Mouse (Mus musculus) cerebellum, adult 9-11 months (tissue): Measurements from ENCODE around the gene Fcmr.
A peak's percentile ranks its signal among the peaks of the same experiment; 100 is the strongest.

Source experiments
- DNase-seq: peaks from one replicate; pipeline ENCODE4 v3.0.0; 2022

Gene Fcmr

DNA sequence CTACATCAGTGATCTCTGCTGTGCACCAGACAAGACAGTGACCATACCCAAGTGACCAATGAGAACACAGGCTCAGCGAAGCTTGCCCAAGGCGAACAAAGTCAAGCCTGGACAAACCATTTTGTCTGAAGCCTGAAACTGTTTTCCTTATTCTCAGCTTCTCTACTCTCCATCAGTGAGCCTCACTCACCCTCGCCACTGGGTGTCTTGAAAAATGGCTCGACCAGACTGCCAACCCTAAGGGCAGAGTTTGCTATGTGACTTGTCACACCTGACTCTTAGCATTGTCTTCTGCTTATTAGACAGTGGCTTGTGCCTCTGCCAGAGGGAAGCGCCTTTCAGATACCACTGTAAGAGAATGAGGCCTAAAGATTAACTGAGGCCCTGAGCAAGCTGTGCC lies 728 bp upstream of the Fcmr start:
- DNase-seq, result no peak

GRCm38 (mm10) chr1:130872912-130873311 lies 7.4 kb downstream of the Fcmr start:
- DNase-seq, result no peak

- DNase-seq, result peak; percentile 32
These were observed 9.7 kb downstream of the Fcmr start for GRCm38 (mm10) chr1:130875139-130875538.

DNA sequence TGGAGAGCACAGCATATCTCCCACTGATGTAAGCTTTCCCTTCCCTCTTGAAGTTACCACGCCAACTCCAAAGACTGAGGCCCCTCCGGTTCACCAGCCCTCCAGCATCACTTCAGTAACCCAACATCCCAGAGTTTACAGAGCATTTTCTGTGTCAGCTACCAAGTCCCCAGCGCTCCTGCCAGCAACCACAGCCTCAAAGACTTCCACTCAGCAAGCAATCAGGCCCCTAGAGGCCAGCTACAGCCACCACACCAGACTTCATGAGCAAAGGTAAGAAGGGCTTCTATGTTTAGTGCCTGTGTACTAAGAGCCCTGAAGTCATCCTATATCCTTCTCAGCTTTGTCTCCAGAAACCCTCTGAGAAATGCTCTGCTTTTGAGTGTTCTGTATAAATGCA lies 10.4 kb downstream of the Fcmr start:
- no peak for DNase-seq

DNA sequence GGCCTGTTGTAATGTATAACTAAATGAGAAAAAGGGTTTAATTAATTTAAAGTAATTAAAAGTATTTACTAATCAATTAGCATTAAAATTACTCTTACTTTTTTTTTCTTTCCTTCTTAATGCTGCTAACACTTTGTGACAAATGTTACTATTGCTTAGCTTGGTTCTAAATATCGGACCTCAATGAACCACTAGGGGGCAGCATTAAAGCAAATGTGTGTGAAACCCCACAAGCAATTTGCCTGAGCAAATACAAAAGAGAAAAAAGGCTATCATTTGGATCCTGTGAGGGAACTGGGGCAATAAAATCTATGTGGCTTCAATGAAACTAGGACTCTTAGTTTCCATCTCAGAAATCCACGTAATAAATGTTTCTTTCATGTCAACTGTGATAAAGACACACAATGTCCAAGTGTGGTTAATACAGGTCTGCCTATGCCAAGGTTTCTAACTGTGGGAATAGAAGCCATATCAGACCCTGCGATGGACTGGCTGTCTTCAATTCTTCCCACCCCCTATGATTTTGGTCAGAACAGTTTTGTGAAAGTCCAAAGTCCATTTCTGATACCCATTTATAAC lies 11.6 kb downstream of the Fcmr start:
- peak; percentile 31 for DNase-seq

DNA sequence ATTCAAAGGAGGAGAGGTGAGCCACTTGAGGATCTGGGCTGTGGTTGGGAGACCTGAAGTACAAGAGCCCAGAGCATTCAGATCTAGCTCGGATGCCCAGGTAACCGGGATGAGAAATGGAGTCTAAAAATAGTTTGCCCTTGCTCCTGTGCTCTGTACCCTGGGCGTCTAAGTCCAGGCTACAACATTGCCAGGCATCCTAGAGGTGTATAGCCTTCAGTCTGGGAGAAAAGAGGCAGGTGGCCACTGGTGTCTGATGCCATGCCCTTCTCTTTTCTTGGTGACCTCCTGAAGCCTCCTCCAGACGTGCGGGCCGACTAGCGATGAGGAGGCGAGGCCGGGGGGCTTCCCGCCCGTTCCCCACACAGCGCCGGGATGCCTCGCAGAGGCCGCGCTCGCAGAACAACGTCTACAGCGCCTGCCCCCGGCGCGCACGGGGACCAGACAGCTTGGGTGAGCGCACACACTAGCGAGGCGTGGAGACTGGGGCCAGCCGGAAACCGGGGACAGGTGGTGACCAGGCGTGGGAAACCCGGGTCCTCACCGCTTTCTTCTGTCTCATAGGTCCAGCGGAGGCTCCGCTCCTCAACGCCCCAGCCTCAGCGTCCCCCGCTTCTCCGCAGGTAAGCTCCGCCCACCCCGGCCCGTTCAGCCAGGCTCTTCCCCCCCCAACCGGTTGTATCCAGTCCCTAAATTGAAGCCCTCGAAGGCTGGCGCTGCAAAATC lies 12.6 kb downstream of the Fcmr start:
- DNase-seq, result no peak

GRCm38 (mm10) chr1:130879927-130880326 lies 14.5 kb downstream of the Fcmr start:
- no peak for DNase-seq

GRCm38 (mm10) chr1:130883146-130883545 lies 17.7 kb downstream of the Fcmr start:
- no peak for DNase-seq

GRCm38 (mm10) chr1:130887354-130887753 lies 21.9 kb downstream of the Fcmr start, which contains the start of gene Il24:
TSS of gene Il24 (minus strand) at chr1:130887454.
- no peak for DNase-seq

DNA sequence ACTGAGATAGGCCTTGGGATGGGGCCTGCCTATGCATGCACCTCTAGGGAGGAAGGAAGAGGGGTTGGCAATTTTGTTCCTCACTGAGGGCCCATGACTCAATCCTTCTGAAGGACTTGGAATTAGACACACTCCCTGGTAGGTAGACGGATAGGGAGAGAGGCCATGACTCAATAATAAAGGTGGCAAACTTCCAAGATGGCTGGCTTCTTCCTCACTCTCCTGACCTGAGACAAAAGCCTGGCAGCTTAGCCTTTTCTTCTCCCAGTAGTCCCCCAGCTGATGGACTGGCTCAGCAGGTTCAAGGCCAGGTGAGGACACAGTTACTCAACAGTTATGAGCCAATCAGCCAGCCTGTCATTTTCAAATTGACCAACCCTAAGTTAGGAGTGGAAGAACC lies 27.0 kb downstream of the Fcmr start:
- no peak for DNase-seq

GRCm38 (mm10) chr1:130893329-130894040 lies 28.0 kb downstream of the Fcmr start:
- no peak for DNase-seq

GRCm38 (mm10) chr1:130894468-130894867 lies 29.0 kb downstream of the Fcmr start:
- no peak for DNase-seq

DNA sequence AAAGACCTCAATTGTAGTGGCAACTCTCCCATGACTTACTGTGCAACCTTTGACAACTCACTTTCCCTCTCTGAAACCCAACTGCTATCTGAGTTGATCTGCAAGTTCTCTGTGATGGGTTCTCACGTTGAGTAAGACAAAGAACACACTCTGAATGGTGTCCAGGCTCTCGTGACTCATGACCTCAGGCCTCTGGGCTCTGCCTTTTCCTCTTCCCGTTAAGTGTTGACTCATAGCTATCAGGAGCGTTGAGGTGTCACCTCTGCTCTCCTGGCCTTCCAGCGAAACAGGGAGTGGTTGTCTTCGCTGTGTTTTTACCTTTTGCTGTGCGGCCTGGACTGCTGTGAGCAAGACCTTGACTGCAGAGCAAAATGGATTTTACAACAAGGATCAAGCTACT lies 37.0 kb downstream of the Fcmr start:
- no peak for DNase-seq

DNA sequence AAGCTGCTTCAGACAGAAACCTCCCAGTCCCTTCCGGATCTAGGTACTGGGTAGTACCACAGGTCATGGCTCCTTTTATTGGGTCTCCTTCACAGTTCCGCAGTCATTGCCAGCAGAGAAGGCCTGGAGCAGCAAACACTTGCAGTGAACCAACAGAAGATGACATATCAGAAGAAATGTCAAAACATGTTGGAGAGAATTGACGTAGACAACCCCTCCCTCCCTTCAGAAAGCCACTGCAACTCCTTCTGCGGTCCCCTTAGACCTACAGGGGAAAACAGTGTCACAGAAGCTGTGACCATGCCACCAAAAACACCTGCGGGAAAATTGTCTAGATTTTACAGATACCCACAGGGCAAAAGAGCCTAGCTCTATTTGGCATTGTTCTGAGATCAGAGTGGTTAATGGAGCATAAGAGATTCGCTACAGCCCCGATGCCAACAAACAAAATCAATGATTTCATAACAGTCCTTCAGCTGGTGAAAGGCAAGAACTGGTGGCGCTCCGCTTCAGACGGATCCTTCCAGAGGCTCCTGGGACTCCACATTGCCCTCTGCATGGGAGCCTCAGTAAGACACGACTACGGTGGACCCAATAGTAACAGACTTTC lies 46.0 kb downstream of the Fcmr start, which contains the start of gene Il20:
Gene Il20 (minus strand): TSS at position 51 of the 610 bp plus-strand sequence.
- DNase-seq, result no peak

- no peak for DNase-seq
These were observed 53.0 kb downstream of the Fcmr start for GRCm38 (mm10) chr1:130918323-130918980.

DNA sequence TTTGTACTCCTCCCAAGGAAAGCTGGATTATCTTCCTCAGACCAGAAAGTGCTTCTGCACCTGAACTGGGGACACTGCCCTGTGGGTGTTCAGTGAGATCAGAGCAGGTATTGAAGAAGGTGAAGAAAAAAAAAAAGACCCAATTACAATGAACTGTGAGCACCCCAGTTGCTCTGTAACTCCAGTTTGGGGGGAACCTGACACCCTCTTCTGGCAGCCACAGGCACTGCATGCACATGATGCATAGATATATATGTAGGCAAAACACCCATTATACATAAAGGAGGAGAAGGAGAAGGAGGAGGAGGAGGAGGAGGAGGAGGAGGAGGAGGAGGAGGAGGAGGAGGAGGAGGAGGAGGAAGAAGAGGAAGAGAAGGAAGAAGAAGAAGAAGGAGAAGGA lies 61.0 kb downstream of the Fcmr start:
- no peak for DNase-seq
